Mouse (Mus musculus): Measurements from ENCODE around the gene Sgcd. TPM values are rescaled to one million over a fixed set of nuclear protein-coding genes. Genes with fewer than 3 reads are reported as not detected.

The Sgcd gene
- total and polyA plus RNA-seq, 2 experiments from 2014 or later = 5.8 to 24.4 TPM

DNA sequence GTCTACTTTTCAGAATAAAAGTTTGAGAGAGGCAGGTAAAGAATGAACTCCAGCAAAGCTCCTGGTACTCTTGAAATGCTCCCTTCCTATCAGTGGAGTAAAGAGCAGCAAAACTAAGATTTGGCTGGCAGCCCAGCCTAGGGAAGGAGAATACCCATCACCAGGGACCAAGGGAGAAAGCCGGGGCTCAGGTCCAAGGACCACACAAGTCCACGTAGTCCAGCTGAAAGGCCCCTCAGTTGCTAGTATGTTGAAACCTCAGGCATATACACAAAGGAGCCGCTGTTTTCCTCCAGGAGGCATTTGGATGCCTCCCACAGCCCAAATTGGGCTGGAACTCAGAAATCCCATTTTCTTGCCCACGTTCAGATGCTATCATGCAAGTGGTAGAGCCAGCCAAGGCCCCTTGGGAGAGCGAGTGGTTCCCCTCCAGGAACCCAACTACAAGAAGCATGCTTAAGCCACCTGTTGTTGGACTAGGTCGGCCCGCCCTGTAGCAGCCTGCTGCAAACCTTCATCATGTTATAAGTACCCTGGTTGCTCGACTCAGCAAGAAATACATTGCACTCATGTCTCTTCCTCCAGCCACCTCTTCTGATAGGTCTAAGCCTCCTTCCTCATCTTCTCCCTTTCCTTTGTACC, 1.4 kb downstream of the Sgcd start:
- H3K9ac ChIP-seq (replicated peaks; ENCODE audit: low read depth, low read length) = no peak overlapping the region
- H3K9me3 ChIP-seq (replicated peaks; ENCODE audit: control insufficient read depth, low read length) = no peaks in the 10 kb centered on the region
- 54% methylated on average over 8 of the region's 8 CpGs for WGBS
- ATAC-seq (ENCODE audit: insufficient read depth, low read depth) (no peak), DNase-seq (ENCODE audit: low spot score) (no peak)
- no peaks in the 10 kb centered on the region for H3K36me3 ChIP-seq (replicated peaks; ENCODE audit: control insufficient read depth, insufficient read depth, low read length)
- TF ChIP-seq CTCF (IDR thresholded peaks at IDR 0.05; ENCODE audit: low read depth) (no peak), EP300 (IDR thresholded peaks at IDR 0.05; ENCODE audit: low read depth) (no peak)
- peak overlapping the region; percentile 98; the same call in 1 of the 2 replicates for H3K4me2 ChIP-seq (ENCODE audit: low read depth, low read length)
- no peaks in the 10 kb centered on the region for H3K4me1 ChIP-seq (ENCODE audit: control insufficient read depth, insufficient read depth)
- 0 out of 2 replicates have a peak overlapping the region, but pooled peaks have one; percentile 59 for H3K4me3 ChIP-seq (ENCODE audit: low read depth, low read length)
- peaks cover 52% of the 10 kb centered on the region for H3K27me3 ChIP-seq (ENCODE audit: control insufficient read depth, insufficient read depth, low read length)
- H3K27ac ChIP-seq (ENCODE audit: low read depth) = no peak overlapping the region

DNA sequence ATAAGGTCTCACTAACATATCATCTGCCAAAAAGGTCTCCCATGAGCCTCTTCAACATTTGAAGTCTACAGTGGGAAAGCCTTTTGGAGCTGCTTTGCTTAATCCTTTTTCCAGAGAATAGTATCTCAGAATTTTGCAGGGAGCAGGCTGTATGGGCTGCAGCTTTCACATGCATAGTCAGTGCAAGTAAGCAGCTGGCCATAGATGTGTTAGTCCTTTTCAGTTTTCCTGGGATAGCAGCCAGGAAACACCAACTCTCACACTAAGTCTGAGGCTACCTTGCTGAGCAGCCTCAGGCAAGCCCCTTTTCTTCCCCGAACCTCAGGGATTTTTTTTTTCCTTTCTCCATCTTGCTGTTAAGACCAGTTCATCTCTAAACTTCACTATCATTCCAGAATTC, 6.6 kb downstream of the Sgcd start:
- Histone ChIP-seq H3K4me3 (ENCODE audit: low read depth, low read length) (no peak overlapping the region), H3K4me2 (ENCODE audit: low read depth, low read length) (no peak overlapping the region), H3K27me3 (ENCODE audit: control insufficient read depth, insufficient read depth, low read length) (peaks cover 9% of the 10 kb centered on the region; the same call in 1 of the 2 replicates), H3K4me1 (ENCODE audit: control insufficient read depth, insufficient read depth) (no peaks in the 10 kb centered on the region), H3K9ac (replicated peaks; ENCODE audit: low read depth, low read length) (no peak overlapping the region), H3K36me3 (replicated peaks; ENCODE audit: control insufficient read depth, insufficient read depth, low read length) (no peaks in the 10 kb centered on the region), H3K9me3 (replicated peaks; ENCODE audit: control insufficient read depth, low read length) (no peaks in the 10 kb centered on the region), H3K27ac (ENCODE audit: low read depth) (no peak overlapping the region)
- ATAC-seq (ENCODE audit: insufficient read depth, low read depth) = no peak
- no peak for DNase-seq (ENCODE audit: low spot score)
- TF ChIP-seq CTCF (IDR thresholded peaks at IDR 0.05; ENCODE audit: low read depth) (no peak), EP300 (IDR thresholded peaks at IDR 0.05; ENCODE audit: low read depth) (no peak)
- 48% methylated on average over 1 of the region's 1 CpGs for WGBS

GRCm38 (mm10) chr11:47981108-47981507, 7.7 kb downstream of the Sgcd start:
- H3K9ac ChIP-seq (replicated peaks; ENCODE audit: low read depth, low read length) = no peak overlapping the region
- WGBS = 47% methylated on average over 2 of the region's 2 CpGs
- no peak for ATAC-seq (ENCODE audit: insufficient read depth, low read depth)
- no peak overlapping the region for H3K4me2 ChIP-seq (ENCODE audit: low read depth, low read length)
- H3K9me3 ChIP-seq (replicated peaks; ENCODE audit: control insufficient read depth, low read length) = no peaks in the 10 kb centered on the region
- H3K4me3 ChIP-seq (ENCODE audit: low read depth, low read length) = no peak overlapping the region
- no peak overlapping the region for H3K27ac ChIP-seq (ENCODE audit: low read depth)
- no peaks in the 10 kb centered on the region for H3K27me3 ChIP-seq (ENCODE audit: control insufficient read depth, insufficient read depth, low read length)
- H3K36me3 ChIP-seq (replicated peaks; ENCODE audit: control insufficient read depth, insufficient read depth, low read length) = no peaks in the 10 kb centered on the region
- H3K4me1 ChIP-seq (ENCODE audit: control insufficient read depth, insufficient read depth) = no peaks in the 10 kb centered on the region
- TF ChIP-seq EP300 (IDR thresholded peaks at IDR 0.05; ENCODE audit: low read depth) (no peak), CTCF (IDR thresholded peaks at IDR 0.05; ENCODE audit: low read depth) (no peak)
- DNase-seq (ENCODE audit: low spot score) = no peak

DNA sequence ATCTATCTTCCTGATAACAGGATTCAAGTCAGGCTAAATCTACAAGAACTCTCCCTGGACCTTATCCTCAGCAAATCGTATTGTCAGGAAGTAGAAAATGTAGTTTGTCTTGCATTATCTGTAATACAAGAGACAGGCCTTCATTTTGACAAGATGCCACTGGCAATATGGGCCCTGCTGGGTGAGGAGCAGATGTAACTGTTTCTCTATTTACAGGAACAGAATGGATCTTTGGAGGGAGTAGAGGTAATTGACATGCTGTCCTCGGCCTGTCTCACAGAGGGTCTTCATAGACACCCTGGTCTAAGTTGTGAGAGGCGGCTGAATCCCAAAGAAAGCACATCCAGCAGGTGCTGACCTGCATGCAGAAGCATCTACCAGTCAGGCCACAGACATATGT, 35.5 kb downstream of the Sgcd start:
- Histone ChIP-seq H3K9ac (replicated peaks; ENCODE audit: low read depth, low read length) (no peak overlapping the region), H3K36me3 (replicated peaks; ENCODE audit: control insufficient read depth, insufficient read depth, low read length) (no peaks in the 10 kb centered on the region), H3K4me3 (ENCODE audit: low read depth, low read length) (no peak overlapping the region), H3K4me1 (ENCODE audit: control insufficient read depth, insufficient read depth) (no peaks in the 10 kb centered on the region), H3K27me3 (ENCODE audit: control insufficient read depth, insufficient read depth, low read length) (no peaks in the 10 kb centered on the region), H3K9me3 (replicated peaks; ENCODE audit: control insufficient read depth, low read length) (no peaks in the 10 kb centered on the region), H3K4me2 (ENCODE audit: low read depth, low read length) (no peak overlapping the region), H3K27ac (ENCODE audit: low read depth) (no peak overlapping the region)
- DNase-seq (ENCODE audit: low spot score) (no peak), ATAC-seq (ENCODE audit: insufficient read depth, low read depth) (no peak)
- WGBS = 54% methylated on average over 3 of the region's 3 CpGs
- TF ChIP-seq CTCF (IDR thresholded peaks at IDR 0.05; ENCODE audit: low read depth) (no peak), EP300 (IDR thresholded peaks at IDR 0.05; ENCODE audit: low read depth) (no peak)

DNA sequence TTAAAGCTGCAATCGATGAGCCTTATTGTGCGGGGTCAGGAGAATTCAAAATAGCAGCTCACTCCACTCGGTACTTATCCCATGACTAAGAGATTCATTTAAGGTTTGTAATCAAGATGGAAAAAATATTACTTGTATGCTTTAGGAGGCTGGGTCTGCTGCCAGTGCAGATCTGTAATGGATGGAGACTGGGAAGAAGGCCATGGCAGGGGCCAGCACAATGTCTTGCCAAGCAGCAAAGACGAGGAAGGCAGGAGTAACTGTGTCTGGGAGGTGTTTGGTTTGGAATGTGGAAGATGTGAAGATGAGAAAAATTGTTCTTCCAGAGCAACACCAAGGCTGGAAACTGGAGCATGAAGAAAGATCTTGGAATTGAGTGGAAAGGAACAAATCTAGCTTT, 36.4 kb downstream of the Sgcd start:
- no peak overlapping the region for H3K4me2 ChIP-seq (ENCODE audit: low read depth, low read length)
- H3K9me3 ChIP-seq (replicated peaks; ENCODE audit: control insufficient read depth, low read length) = no peaks in the 10 kb centered on the region
- 68% methylated on average over 4 of the region's 4 CpGs for WGBS
- H3K27me3 ChIP-seq (ENCODE audit: control insufficient read depth, insufficient read depth, low read length) = no peaks in the 10 kb centered on the region
- no peaks in the 10 kb centered on the region for H3K36me3 ChIP-seq (replicated peaks; ENCODE audit: control insufficient read depth, insufficient read depth, low read length)
- no peak overlapping the region for H3K9ac ChIP-seq (replicated peaks; ENCODE audit: low read depth, low read length)
- ATAC-seq (ENCODE audit: insufficient read depth, low read depth) (no peak), DNase-seq (ENCODE audit: low spot score) (no peak)
- no peak for TF ChIP-seq CTCF (IDR thresholded peaks at IDR 0.05; ENCODE audit: low read depth)
- no peak for TF ChIP-seq EP300 (IDR thresholded peaks at IDR 0.05; ENCODE audit: low read depth)
- H3K4me1 ChIP-seq (ENCODE audit: control insufficient read depth, insufficient read depth) = no peaks in the 10 kb centered on the region
- no peak overlapping the region for H3K27ac ChIP-seq (ENCODE audit: low read depth)
- H3K4me3 ChIP-seq (ENCODE audit: low read depth, low read length) = no peak overlapping the region

GRCm38 (mm10) chr11:47939795-47940194, 49.0 kb downstream of the Sgcd start:
- no peak for DNase-seq (ENCODE audit: low spot score)
- Histone ChIP-seq H3K9ac (replicated peaks; ENCODE audit: low read depth, low read length) (no peak overlapping the region), H3K4me1 (ENCODE audit: control insufficient read depth, insufficient read depth) (no peaks in the 10 kb centered on the region), H3K36me3 (replicated peaks; ENCODE audit: control insufficient read depth, insufficient read depth, low read length) (no peaks in the 10 kb centered on the region), H3K4me3 (ENCODE audit: low read depth, low read length) (no peak overlapping the region), H3K9me3 (replicated peaks; ENCODE audit: control insufficient read depth, low read length) (no peaks in the 10 kb centered on the region), H3K27ac (ENCODE audit: low read depth) (no peak overlapping the region), H3K27me3 (ENCODE audit: control insufficient read depth, insufficient read depth, low read length) (no peaks in the 10 kb centered on the region), H3K4me2 (ENCODE audit: low read depth, low read length) (no peak overlapping the region)
- TF ChIP-seq EP300 (IDR thresholded peaks at IDR 0.05; ENCODE audit: low read depth) (no peak), CTCF (IDR thresholded peaks at IDR 0.05; ENCODE audit: low read depth) (no peak)
- no peak for ATAC-seq (ENCODE audit: insufficient read depth, low read depth)
- WGBS = 64% methylated on average over 2 of the region's 2 CpGs

All from heart, postnatal 0 days (tissue).